Mouse (Mus musculus): Measurements from ENCODE around the gene Chrne.

Chrne gene

DNA sequence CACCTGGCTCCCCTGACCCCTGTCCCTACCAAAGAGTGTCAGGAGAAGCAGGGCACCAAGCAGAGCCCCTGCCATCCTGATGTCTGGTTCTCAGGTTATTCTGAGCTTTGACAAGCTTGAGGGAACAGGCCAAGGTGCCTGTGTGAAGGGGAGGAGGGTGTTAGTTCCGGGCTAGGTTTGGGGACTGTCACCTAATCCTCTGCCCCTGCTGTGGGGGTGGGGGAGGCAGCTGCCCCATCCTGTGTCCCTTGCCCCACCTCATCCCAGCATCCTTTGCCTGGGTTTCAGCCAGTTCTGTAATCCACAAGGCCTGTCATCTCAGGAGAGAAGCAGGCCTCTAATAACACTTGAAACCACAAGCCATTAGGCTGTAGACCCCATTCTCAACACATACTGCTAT lies at the start of gene Chrne:
Gene Chrne (minus strand): TSS at position 116 of the 400 bp plus-strand sequence.
- no peak for DNase-seq (ENCODE audit: low read depth, low spot score)
- Histone ChIP-seq H3K27me3 (ENCODE audit: control insufficient read depth, insufficient read depth, low read length, poor library complexity, severe bottlenecking) (no peaks in the 10 kb centered on the region), H3K36me3 (ENCODE audit: control insufficient read depth, insufficient read depth, low read length, poor library complexity, severe bottlenecking) (no peaks in the 10 kb centered on the region)

- no peak for DNase-seq (ENCODE audit: low read depth, low spot score)
- no peaks in the 10 kb centered on the region for H3K27me3 ChIP-seq (ENCODE audit: control insufficient read depth, insufficient read depth, low read length, poor library complexity, severe bottlenecking)
- peaks cover 4% of the 10 kb centered on the region for H3K36me3 ChIP-seq (ENCODE audit: control insufficient read depth, insufficient read depth, low read length, poor library complexity, severe bottlenecking)
Measured at GRCm38 (mm10) chr11:70668335-70668770, 49.3 kb upstream of the Chrne start.

DNA sequence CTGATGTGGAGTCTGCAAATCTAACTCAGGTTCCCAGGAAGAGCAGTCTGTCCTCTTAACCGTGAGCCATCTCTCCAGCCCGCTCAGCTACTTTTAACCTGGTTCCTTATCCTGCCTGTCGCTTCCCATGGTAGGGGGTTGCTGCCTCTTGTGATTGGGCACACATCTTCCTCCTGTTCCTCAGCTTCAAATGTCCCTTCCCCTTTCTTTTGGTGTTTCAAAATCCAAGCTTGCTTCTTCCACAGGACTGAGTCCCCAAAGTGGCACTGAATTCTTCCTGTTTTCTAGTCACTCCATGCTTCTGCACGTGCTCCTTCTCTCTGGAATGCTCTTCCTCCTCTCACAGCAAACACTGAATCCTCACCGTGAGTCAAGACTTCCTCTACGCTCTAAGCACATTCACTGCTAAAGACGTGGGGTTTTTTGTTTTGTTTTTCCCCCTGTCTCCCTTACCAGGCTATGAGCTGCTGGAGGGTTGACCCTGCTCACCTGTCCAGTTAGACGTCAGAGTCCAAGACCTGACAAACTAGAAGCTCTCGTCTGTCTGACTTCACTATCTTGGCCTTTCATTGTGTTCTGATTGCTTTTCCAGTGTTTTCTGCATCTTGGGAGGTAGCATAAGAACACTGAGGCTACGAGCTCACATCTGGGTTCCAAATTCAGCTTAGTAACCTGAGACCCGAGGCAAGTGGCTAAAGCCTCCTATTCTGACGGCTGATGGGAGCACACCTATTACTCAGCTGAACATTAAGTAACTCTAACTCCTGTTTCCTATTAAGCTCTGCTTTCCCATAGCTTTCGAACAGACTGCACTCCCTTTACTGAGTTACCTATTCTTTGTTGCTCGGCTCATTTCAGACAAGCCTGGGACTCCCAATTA lies 48.5 kb upstream of the Chrne start:
- H3K36me3 ChIP-seq (ENCODE audit: control insufficient read depth, insufficient read depth, low read length, poor library complexity, severe bottlenecking) = peaks cover 4% of the 10 kb centered on the region
- no peak for DNase-seq (ENCODE audit: low read depth, low spot score)
- no peaks in the 10 kb centered on the region for H3K27me3 ChIP-seq (ENCODE audit: control insufficient read depth, insufficient read depth, low read length, poor library complexity, severe bottlenecking)

GRCm38 (mm10) chr11:70666687-70667086 lies 47.7 kb upstream of the Chrne start:
- Histone ChIP-seq H3K36me3 (ENCODE audit: control insufficient read depth, insufficient read depth, low read length, poor library complexity, severe bottlenecking) (peaks cover 4% of the 10 kb centered on the region), H3K27me3 (ENCODE audit: control insufficient read depth, insufficient read depth, low read length, poor library complexity, severe bottlenecking) (no peaks in the 10 kb centered on the region)
- no peak for DNase-seq (ENCODE audit: low read depth, low spot score)

GRCm38 (mm10) chr11:70664741-70665140 lies 45.7 kb upstream of the Chrne start:
- H3K36me3 ChIP-seq (ENCODE audit: control insufficient read depth, insufficient read depth, low read length, poor library complexity, severe bottlenecking) = peaks cover 4% of the 10 kb centered on the region
- DNase-seq (ENCODE audit: low read depth, low spot score) = no peak

DNA sequence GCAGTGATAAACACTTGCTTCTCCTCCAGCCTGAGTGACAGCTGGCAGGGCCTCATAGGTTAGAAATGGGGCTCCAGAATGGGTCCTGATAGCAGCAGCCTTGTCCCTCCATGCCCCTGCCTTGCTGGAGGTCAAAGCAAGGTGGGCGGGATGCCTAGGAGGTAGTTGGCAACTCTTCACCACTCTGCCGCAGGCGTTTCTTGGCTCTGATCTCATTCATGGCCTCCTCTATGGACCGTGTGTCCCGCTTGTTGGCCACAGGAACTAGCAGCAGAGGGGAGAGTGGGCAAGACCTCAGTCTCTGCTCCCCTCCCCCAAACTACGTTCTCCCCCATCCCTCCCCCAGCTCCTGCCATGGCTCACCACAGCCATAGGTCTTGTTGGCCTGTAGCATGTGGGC lies 44.9 kb upstream of the Chrne start:
- Histone ChIP-seq H3K36me3 (ENCODE audit: control insufficient read depth, insufficient read depth, low read length, poor library complexity, severe bottlenecking) (peaks cover 4% of the 10 kb centered on the region), H3K27me3 (ENCODE audit: control insufficient read depth, insufficient read depth, low read length, poor library complexity, severe bottlenecking) (no peaks in the 10 kb centered on the region)
- no peak for DNase-seq (ENCODE audit: low read depth, low spot score)

More at GRCm38 (mm10) chr11:70664741-70665140, 45.7 kb upstream of the Chrne start:
- no peaks in the 10 kb centered on the region for H3K27me3 ChIP-seq (ENCODE audit: control insufficient read depth, insufficient read depth, low read length, poor library complexity, severe bottlenecking)

DNA sequence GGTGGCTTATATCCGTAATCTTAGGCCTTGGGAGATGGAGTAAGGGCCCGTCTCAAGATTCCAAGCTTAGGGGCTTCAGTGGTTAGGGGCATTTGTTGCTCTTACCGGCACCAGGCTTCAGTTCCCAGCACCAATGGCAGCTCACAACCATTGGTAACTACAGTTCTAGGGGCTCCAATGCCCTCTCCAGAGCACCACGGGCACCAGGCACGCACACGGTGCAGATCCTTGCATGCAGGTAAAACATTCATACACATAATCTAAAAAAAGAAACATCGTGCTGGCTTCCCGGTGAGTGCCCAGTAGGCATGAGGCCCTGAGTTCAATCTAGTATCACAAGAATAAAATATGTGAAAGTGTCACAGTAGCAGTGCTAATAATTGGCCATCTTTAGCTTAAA lies 44.1 kb upstream of the Chrne start:
- Histone ChIP-seq H3K36me3 (ENCODE audit: control insufficient read depth, insufficient read depth, low read length, poor library complexity, severe bottlenecking) (peaks cover 4% of the 10 kb centered on the region), H3K27me3 (ENCODE audit: control insufficient read depth, insufficient read depth, low read length, poor library complexity, severe bottlenecking) (no peaks in the 10 kb centered on the region)
- DNase-seq (ENCODE audit: low read depth, low spot score) = no peak

DNA sequence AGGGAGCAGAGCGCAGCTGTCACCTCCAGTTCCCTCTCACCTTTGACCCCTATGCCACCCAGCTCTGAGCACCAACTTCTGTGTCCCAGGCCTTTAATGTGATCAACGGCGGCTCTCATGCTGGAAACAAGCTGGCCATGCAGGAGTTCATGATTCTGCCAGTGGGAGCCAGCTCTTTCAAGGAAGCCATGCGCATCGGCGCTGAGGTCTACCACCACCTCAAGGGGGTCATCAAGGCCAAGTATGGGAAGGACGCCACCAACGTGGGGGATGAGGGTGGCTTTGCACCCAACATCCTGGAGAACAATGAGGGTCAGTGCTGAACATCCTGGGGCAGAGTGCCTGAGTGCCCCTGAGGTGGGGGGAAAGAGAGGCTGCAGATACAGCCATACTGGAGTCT lies 41.6 kb upstream of the Chrne start:
- no peak for DNase-seq (ENCODE audit: low read depth, low spot score)
- Histone ChIP-seq H3K27me3 (ENCODE audit: control insufficient read depth, insufficient read depth, low read length, poor library complexity, severe bottlenecking) (no peaks in the 10 kb centered on the region), H3K36me3 (ENCODE audit: control insufficient read depth, insufficient read depth, low read length, poor library complexity, severe bottlenecking) (peaks cover 4% of the 10 kb centered on the region)

GRCm38 (mm10) chr11:70658942-70659341 lies 39.9 kb upstream of the Chrne start:
- no peaks in the 10 kb centered on the region; the same call in none of the 2 replicates for H3K36me3 ChIP-seq (ENCODE audit: control insufficient read depth, insufficient read depth, low read length, poor library complexity, severe bottlenecking)
- DNase-seq (ENCODE audit: low read depth, low spot score) = no peak
- H3K27me3 ChIP-seq (ENCODE audit: control insufficient read depth, insufficient read depth, low read length, poor library complexity, severe bottlenecking) = no peaks in the 10 kb centered on the region

DNA sequence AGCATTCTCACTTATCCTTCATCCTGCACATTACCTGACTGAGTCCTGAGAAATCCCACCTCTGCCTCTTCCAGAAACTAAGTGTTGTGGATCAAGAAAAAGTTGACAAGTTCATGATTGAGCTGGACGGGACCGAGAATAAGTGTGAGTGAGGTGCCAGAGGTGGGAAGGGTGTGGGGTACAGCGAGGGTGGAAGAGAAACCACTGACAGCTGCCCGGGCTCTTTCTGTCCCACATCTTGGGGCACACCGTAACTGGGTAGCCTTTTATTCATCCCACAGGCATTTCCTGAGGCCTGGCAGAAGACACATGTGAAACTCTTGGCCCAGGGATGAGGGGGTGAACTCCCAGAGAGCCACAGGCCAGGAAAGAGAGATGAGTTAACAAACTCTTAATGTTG lies 39.5 kb upstream of the Chrne start:
- no peak for DNase-seq (ENCODE audit: low read depth, low spot score)
- Histone ChIP-seq H3K36me3 (ENCODE audit: control insufficient read depth, insufficient read depth, low read length, poor library complexity, severe bottlenecking) (no peaks in the 10 kb centered on the region; the same call in 1 of the 2 replicates), H3K27me3 (ENCODE audit: control insufficient read depth, insufficient read depth, low read length, poor library complexity, severe bottlenecking) (no peaks in the 10 kb centered on the region)

DNA sequence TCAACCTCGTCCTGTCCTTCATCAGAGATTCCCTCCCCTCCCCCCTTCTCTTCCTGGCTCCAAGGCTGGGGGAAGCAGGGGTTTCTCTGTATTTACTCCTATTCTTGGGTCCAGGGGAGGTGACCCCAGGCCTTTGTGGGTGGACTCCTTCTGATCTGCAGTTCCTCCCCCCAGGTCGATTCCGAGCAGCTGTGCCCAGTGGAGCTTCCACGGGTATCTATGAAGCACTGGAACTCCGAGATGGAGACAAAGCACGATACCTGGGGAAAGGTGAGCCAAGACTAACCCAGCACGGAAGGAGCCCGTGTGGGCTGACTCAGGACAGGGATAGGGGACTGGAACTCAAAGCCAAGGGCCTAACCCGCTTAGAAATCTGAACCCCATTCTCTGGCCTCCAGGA lies 39.0 kb upstream of the Chrne start:
- peaks cover under 1% of the 10 kb centered on the region for H3K36me3 ChIP-seq (ENCODE audit: control insufficient read depth, insufficient read depth, low read length, poor library complexity, severe bottlenecking)
- DNase-seq (ENCODE audit: low read depth, low spot score) = no peak
- H3K27me3 ChIP-seq (ENCODE audit: control insufficient read depth, insufficient read depth, low read length, poor library complexity, severe bottlenecking) = no peaks in the 10 kb centered on the region

DNA sequence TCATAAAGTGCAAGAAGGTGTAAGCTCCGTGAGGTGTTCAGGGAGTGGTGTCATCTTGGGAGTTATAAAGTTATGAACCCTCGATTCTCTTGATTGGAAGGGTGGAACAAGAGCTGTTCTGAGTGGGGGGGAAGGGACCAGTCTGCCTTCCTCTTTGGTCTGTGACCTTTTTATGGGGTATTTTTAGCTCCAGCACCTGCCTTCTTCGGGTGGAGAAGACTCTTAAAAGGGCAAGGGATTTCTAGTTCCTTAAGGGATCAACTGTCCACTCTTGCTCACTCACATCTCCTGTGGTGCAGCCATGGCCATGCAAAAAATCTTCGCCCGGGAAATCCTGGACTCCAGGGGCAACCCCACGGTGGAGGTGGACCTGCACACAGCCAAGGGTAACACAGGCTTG lies 38.6 kb upstream of the Chrne start:
- Histone ChIP-seq H3K36me3 (ENCODE audit: control insufficient read depth, insufficient read depth, low read length, poor library complexity, severe bottlenecking) (peaks cover 4% of the 10 kb centered on the region), H3K27me3 (ENCODE audit: control insufficient read depth, insufficient read depth, low read length, poor library complexity, severe bottlenecking) (no peaks in the 10 kb centered on the region)
- no peak for DNase-seq (ENCODE audit: low read depth, low spot score)

- no peak for DNase-seq (ENCODE audit: low read depth, low spot score)
- Histone ChIP-seq H3K27me3 (ENCODE audit: control insufficient read depth, insufficient read depth, low read length, poor library complexity, severe bottlenecking) (no peaks in the 10 kb centered on the region), H3K36me3 (ENCODE audit: control insufficient read depth, insufficient read depth, low read length, poor library complexity, severe bottlenecking) (peaks cover 8% of the 10 kb centered on the region)
Measured at GRCm38 (mm10) chr11:70656964-70657363, 37.9 kb upstream of the Chrne start, which contains the start of gene Eno3. Eno3 (plus strand) TSS chr11:70657202.

- DNase-seq (ENCODE audit: low read depth, low spot score) = no peak
- H3K36me3 ChIP-seq (ENCODE audit: control insufficient read depth, insufficient read depth, low read length, poor library complexity, severe bottlenecking) = peaks cover 10% of the 10 kb centered on the region
- no peaks in the 10 kb centered on the region for H3K27me3 ChIP-seq (ENCODE audit: control insufficient read depth, insufficient read depth, low read length, poor library complexity, severe bottlenecking)
Measured at GRCm38 (mm10) chr11:70656456-70656927, 37.5 kb upstream of the Chrne start.

DNA sequence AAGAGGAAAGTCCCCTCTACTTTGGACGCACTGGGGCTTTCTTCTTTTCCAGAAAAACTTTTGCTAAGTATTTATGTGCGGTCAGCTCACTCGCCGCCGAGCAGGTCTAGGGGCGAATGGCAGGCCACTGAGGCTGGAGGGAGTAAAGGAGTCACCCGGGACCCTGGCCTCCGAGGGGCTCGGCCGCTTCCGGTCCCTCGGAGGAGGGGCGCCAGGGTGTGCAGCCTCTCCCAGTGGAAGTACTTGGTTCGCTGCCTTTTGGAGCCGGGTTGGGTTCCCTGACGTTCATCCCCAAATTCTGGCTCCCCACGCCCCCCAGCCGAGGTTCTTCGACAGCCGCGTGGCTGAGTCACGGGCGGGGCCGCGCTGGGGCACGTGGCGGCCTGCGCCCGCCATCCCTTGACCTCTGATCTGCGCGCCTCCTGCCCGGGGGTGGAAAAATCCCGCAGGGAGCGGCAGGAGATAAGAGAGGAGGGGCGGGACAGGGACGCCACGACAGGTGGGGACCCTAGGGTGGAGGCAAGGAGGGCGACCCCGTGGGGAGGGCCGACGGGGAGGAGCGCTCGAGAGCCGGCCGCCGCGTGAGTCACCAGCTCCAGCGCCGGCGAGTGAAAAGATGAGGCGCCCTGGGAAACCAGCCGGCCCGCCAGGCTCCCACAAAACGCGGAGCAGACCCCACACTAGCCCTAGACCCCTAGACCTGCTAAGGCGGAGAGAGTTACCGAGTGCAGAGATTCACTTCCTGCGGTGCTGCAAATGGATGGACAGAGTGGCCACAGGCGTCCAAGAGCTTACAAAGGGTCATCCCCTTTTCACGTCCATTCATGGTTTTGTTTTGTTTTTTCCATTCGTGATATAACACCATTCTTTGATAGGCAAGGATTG lies 36.8 kb upstream of the Chrne start:
- no peak for DNase-seq (ENCODE audit: low read depth, low spot score)
- H3K36me3 ChIP-seq (ENCODE audit: control insufficient read depth, insufficient read depth, low read length, poor library complexity, severe bottlenecking) = peaks cover 13% of the 10 kb centered on the region
- no peaks in the 10 kb centered on the region for H3K27me3 ChIP-seq (ENCODE audit: control insufficient read depth, insufficient read depth, low read length, poor library complexity, severe bottlenecking)
